Mouse (Mus musculus) T-helper 17 cell (primary cell): Measurements from ENCODE around the gene Rpl26.
"Not testable (repeated sequence)": the region's sequence is repeated elsewhere in the genome, so short reads cannot be mapped to it uniquely, and the experiment has no call there.

Source experiments
- in situ Hi-C, 2 experiments: fragments of 300-600 bp; cut with MboI, MseI; formaldehyde crosslinking; loops; 1 replicate in 1 of 2; 2 replicates in 1 of 2; pipeline ENCODE4 v1.15.1; 2025; ENCODE audit warnings: high pct_unique_total_duplicates in 2 of 2

Rpl26 gene

DNA sequence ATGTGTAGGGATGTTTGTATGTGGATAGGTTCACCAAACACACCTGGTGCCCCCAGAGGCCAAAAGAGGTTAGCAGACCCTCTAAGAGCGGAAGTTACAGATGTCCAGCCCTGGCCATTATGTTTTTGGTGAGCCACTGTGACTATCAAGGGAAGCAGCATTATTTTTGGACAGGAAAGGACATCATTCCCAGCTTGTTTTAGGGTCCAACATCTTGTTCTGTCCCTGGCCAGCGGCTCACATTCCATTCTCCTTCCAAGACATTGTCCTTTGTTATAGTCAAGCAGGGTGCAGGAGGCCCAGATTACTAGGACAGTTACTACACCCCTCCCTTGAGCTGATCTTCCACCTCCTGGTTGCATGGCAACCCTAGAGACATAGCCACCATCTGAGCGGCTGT is 5.9 kb downstream of the Rpl26 start:
- in situ Hi-C loops, result loop anchor here (5.0 to 10.0 kb wide), 2 partner anchors 65 to 188 kb away; partner anchors contain the start of gene Per1 (in 1 of the 2)

DNA sequence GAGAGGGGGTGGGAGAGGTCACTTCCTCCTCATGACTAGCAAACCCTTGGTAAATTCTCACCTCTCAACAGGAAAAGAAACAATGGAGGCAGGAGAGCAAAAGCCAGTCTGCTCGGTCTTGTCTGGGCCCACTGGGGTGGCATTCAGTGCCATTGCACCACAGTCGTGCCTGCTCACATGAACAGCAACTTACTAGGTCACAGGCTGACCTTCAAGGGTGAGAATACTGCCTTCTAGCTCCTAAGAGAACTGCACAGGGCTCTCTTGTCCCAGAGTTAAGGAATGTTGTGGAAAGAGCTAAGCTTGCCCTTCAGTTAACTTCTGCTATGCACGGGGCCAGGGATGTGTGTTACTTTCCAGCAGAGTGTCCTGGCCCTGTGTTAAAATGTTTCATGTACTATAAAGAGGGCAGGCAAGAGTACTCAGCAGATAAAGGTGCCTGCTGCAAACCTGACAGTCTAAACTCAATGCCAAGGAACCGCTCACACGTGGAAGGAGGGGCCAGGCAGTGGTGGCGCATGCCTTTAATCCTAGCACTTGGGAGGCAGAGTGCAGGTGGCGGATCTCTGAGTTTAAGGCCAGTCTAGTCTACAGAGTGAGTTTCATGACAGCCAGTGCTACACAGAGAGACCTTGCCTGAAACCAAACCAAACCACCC is 7.6 kb downstream of the Rpl26 start:
- in situ Hi-C loops, result loop anchor here (5.0 to 10.0 kb wide), 2 partner anchors 63 to 186 kb away; partner anchors contain the start of gene Per1 (in 1 of the 2)

DNA sequence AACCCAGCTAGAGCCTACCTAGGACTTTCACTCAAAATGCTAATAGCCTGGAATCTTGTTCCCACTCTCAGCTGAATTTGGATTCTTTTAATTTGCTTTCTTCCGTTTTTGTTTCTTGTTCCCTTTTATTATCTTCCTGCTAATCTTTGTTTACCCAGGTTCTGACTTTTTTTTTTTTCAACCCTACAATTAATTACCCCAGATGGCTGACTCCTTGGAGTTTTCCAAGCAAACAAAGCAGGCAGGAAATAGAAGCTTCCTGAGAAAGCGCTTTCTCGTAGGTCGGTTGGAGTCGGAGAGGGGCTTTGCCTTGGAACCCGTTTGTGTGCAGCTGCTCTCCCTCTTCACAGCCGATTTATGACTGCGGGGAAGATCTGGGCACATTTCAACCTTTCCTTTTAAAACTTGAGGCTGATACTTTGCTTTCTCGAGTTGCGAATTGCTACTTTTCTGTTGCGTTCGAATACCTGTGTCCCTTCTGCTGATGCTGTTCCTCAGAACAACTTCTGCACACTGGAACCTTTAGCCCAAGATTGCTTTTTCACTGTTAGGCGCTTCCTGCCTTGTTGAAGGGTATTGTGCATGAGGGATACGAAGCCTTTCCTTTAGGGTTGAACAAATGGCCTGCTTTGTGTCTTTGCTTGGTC is 10.3 kb downstream of the Rpl26 start:
- in situ Hi-C loops, result no loop called here

DNA sequence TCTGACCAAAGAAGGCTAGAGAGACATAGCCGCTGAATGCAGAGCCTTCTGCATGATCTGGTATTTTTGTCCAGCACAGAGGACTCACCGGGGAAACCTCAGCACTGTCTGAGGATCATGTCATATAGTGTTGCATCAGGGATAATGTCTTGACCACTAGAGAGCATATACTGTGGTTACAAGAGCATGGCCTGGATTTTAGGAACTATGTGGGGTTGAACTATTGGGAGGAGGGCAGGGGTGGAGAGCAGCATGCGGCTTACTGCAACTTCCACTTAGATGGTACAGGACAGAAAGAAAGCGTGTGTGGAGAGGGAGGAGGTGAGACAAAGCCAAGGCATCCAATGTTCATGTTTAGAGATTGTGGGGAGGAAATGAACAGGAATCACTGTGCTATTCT is 13.2 kb downstream of the Rpl26 start:
- in situ Hi-C loops, result no loop called here

DNA sequence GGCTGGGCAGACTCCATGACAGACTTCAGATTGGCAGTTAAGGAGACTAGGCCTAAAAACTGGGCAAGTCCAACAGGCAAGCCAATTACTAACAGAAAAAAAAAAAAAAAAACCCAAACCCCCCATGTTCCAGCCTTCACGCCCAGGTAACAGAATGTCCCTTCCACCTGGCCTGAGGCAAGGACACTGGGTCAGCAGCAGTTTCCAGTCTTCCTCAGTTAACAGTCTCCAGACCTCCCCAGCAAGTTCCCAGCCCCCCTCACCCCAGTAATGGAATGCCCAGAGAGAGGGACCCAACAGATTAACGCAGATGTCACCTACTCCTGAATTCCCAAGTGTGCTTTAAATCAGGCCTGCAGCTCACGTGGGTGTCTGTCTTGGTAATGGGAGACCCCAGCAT is 21.8 kb downstream of the Rpl26 start:
- in situ Hi-C loops, result no loop called here

DNA sequence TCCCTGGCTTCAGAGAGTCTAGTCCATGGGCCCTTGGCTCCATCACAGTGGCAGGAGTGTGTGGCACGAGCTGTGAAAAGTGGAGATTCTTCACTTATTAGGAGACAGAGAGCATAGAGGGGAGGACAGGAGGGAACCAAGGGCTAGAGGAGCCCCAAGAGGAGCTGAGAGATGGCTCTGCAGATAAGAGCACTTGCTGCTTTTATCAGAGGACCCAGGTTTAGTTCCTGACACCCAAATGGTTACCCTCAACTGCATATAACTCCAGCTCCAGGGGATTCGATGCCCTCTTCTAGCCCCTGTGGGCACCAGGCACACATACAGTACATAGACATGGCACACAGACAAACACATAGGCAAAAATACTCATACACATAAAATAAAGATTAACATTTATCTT is 23.4 kb downstream of the Rpl26 start:
- in situ Hi-C loops, result no loop called here

DNA sequence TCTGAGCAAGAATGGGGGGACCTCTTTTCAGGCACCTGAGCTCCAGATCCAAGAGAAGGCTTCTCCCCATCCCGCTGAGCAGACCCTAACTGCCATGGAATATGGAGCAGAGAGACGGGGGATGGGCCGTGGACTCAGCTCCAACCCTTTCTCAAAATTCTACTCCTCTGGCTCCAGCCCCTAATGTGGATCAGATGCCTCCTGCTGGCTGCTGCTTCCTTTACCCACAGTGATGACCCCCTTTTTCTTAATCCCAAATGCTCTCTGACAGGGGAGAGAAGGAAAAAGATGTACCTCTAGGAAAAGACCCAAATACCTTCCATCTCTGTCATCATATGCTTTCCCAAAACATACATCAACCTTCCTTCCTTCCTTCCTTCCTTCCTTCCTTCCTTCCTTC is 25.6 kb downstream of the Rpl26 start, which contains the start of gene Odf4:
Gene Odf4, minus strand, starts transcription at position 101 of the 400 bp plus-strand sequence.
- in situ Hi-C loops, result no loop called here

DNA sequence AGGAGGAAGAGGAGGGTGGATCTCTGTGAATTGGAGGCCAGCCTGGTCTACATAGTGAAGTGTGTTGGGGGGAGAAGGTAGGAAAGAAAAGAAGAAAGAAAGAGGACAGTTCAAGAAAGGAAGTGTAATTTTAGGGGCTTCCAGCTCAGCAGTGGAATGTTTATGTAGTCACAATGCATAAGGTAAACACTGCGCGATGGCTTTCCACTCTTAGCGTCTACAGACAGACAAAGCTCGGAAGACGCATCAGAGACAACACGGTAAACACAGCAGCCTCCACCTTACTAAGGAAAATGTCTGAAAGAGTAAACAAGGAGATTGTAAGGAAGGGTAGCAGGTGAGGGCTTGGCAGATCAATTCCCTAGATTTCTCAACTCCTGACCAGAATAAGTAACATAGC is 28.6 kb downstream of the Rpl26 start:
- in situ Hi-C loops, result no loop called here

DNA sequence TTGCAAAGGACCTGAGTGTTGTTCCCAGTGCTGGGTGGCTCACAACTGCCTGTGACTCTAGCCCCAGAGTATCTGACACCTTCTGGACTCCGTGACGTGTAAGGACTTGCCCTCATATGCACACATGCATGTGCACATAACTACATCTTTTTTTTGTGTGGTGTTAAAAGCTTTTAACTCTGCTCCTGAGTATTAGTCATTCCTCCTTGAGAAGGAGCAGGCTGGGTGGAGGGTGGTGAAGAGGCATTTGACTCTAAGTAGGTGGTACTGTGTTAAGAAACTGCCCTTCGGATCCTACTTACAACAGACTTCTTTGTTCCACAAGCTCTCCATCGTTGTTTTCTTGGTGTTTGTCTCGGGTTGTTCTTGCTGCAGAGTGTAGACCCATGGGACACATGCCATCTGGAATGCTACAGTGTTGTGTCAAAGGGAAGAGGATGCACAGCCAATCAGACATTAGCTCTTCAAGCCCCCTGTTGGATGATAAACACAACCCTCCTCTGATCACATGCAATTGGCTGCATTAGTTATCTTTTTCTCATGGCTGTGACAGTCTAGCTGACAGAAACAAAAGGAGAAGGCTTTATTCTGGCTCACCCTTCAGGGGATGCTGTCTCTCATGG is 32.6 kb downstream of the Rpl26 start:
- in situ Hi-C loops, result no loop called here

DNA sequence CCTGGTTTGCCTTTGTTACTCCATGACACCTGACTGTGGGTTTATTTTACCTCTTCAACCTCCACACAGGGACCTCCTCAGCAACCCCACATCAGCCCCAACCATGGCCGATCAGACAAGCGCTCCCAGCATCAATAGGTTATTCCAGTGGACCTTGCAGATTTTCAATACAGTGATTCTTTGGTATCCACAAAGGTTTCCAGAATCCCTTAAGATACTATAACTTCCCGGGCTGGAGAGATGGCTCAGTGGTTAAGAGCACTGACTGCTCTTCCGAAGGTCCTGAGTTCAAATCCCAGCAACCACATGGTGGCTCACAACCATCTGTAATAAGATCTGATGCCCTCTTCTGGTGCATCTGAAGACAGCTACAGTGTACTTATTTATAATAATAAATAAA is 35.6 kb downstream of the Rpl26 start:
- in situ Hi-C loops, result not testable (repeated sequence)

DNA sequence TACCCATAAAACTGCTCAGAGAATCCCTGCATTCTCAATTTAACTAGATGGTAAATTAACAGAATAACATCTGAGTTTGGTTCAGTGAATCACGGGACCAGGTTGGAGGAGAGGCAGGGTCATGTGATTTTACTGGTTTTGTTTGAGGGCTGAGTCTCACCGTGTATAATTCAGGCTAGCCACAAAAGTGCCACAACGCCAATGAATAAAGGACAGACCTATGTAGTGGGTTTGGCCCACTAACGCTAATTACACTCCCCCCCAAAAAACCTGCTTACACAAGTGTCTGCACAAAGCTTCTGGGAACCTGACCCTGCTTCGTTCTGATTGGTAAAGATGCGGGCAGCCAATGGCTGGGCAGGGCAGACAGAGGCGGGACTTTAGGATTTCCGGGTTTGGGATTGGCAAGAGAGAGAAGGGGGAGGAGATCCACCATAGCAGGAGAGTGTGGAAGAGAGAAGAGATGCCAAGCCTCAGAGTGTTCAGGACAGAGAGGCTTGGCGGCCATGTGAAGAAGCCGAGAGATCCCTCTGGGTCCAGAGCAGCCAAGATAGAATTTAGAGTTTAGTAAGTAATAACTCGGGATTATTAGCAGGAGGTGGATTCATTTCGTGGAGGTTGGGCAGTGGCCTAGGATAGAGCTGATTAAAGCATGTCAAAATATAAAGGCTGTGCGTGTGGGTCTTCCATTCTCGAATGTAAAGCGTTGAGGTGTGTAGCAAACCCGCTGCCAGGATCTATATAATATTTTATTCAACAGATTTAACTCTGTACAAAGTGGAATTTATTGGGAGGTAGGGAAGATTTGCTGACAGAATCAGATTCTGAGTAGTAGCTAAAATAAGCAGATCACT is 38.3 kb downstream of the Rpl26 start:
- in situ Hi-C loops, result loop anchor here in 1 of 2 experiments (10.0 kb wide), 1 partner anchor 1275 kb away; no protein-coding TSS in a partner anchor

DNA sequence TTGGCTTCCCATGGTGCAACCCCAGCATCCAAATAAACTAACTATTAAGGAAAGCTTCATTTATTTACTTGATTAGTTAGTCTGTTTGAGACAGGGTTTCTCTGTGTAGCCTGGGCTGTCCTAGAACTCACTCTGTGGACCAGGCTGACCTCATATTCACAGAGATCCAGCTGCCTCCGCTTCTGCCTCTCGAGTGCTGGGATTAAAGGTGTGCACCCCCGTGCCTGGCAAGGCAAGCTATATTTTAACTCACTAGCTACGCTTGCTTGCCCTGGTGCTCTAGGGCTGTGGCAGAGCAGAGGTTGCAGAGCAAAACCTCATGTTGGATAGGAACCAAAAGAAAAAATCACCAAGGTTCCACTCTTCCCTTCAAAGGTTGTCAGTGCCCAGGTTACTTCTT is 39.1 kb downstream of the Rpl26 start:
- in situ Hi-C loops, result loop anchor here in 1 of 2 experiments (10.0 kb wide), 1 partner anchor 1276 kb away; no protein-coding TSS in a partner anchor

DNA sequence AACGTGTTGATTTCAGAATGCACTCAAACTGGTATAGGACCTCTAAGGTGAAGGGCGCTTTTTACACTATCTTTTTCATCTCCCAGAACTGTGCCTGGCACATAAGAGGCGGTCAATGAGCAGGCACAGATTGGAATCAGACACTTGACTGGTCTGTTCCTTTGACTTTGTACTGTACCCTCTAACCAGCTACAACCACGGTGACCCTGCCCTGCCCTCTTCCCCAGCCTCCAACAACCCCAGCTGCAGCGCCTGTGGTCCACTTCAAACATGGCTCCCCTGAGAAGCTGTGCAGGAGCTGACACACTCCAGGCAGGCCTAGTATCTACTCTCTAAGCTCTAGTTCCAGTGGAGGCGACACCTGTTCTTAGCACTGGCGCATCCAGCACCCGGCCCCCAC is 41.3 kb downstream of the Rpl26 start:
- in situ Hi-C loops, result loop anchor here in 1 of 2 experiments (10.0 kb wide), 1 partner anchor 1278 kb away; no protein-coding TSS in a partner anchor

DNA sequence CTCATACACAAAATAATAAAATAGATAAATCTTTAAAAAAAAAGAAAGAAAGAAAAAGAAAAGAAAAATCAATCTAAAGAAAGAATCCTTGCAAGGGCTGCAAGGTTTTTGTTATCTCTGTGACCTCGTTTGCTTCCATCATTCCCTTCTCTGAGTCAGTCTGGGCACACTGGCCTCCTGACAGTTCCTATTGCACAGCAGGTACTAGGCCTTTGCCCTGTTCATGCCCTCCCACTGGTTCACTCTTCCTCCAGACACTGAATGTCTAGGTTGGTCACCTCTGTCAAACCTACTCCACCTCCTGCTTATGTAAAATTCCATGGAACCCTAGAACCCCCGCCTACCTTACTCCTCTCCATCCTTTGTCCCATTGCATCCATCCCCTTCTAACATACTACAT is 43.9 kb downstream of the Rpl26 start:
- in situ Hi-C loops, result loop anchor here in 1 of 2 experiments (10.0 kb wide), 1 partner anchor 1280 kb away; no protein-coding TSS in a partner anchor

DNA sequence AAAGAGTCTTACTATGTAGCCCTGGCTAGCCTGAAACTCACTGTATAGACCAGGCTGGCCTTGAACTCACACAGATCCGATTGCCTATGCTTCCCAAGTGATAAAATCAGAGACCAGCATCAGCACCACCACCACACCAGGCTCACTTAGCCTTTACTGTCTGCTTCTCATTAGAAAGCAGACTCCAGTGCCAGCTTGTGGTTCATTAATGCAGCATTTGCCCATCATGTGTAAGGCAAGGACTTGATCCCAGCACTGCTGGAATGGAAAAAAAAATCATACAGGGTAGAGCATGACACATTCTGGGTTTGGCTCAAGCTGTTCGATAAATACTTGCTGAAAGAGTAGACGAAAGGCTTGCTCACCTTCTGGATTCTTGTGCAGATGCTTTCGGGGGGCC is 44.6 kb downstream of the Rpl26 start:
- in situ Hi-C loops, result loop anchor here in 1 of 2 experiments (10.0 kb wide), 1 partner anchor 1281 kb away; no protein-coding TSS in a partner anchor

DNA sequence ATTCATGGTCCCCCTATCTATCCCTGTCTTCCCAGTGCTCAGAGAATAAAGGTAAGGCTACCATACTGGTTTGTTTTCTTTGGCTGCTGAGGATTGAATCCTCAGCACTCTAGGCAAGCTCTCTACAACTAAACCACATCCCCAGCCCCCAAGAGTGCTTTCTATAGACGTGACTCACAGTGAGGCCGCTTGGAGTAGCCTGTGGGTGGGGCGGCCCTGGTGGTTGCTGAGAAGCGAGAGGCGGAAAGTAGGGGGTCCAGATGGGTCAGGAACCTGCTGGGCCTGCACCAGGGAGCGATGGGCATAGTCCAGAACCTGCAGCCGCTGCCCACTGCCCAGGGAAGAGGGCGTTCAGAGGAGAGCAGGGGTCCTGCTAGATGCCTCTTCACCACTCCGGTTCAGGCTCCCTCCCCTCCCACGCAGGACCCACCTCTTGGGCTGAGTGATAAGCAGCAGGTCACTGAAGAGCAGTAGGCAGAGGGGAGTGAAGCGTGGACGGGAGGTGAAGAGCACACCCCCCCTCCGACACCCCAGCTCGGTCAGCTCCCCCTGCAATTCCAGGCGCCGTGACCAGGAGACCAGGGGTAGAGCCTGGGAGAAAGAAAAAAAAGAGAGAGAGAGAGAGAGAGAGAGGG is 45.5 kb downstream of the Rpl26 start:
- in situ Hi-C loops, result loop anchor here in 1 of 2 experiments (10.0 kb wide), 1 partner anchor 1282 kb away; no protein-coding TSS in a partner anchor

DNA sequence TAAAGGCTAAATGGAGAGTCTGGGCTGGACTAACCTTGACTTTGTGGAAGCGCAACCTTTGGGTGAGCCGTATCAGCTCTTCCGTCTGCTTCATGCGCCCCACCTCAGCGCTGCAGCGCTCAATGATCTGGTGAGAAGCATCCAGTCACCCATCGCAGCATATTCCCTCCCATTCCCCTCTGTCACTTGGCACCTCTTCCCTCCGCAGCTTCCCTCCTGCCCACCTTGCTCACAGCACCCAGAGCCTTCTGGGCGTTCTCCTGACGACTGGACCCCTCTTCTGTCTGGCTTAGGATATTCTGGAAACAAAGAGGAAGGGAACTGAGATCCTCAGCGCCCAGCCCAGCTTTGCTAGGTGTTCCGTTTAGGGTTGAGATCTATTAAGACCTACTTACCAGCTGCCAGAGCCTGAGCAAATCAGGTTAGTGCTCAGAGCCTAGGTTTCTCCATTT is 46.2 kb downstream of the Rpl26 start:
- in situ Hi-C loops, result loop anchor here in 1 of 2 experiments (10.0 kb wide), 1 partner anchor 1283 kb away; no protein-coding TSS in a partner anchor

DNA sequence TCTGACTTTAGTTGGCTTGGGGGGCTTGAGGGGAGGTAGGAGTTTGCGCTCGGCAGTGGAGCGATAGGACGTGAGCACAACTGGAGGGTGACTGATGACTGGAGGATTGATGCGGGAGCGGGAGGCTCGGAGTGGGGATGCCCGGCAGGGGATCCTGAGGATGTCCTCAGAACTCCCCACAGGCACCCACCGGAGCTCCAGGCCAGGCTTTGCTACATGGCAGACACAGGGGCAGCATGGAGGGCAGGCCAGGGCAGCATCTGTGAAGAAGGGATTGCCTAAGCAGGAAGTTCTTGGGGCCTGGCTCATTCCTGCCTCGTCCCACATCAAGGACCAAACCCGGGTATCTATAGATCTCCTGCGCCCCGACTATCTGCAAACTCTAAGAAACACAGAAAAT is 52.5 kb downstream of the Rpl26 start:
- in situ Hi-C loops, result no loop called here

DNA sequence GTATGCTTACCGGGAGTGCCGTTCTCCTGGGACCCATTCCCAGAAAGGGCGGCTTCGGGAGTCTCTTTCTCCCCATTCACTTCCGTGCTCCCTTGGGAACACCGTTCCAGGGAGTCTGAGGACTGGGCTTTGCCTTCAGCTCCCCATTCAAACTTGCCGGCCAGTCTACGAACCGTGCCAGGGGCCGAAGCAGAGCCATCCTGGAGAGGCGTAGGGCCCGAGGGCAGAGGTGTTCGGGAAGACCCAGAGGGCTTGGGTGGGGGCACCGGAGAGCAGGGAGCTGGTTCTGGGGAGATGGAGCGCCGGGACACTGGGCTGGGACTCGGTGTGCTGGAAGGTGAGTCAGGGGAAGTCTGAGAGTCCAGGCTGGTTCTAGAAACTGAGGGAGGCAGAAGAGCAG is 53.0 kb downstream of the Rpl26 start:
- in situ Hi-C loops, result no loop called here

DNA sequence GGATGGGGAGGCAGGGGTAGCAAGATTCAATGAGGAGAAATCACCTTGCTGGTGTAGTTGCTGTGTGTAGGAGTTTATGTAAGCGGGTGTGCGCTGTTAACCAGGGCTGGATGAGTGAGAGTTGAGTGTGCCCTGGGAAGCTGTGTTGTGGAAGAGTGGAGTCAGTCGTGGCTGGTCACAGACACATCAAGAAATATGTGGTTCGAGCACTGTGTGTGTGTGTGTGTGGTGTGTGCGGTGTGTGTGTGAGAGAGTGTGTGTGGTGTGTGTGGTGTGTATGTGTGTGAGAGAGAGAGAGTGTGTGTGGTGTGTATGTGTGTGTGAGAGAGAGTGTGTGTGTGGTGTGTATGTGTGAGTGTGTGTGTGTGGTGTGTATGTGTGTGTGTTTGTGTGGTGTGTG is 54.1 kb downstream of the Rpl26 start:
- in situ Hi-C loops, result no loop called here

DNA sequence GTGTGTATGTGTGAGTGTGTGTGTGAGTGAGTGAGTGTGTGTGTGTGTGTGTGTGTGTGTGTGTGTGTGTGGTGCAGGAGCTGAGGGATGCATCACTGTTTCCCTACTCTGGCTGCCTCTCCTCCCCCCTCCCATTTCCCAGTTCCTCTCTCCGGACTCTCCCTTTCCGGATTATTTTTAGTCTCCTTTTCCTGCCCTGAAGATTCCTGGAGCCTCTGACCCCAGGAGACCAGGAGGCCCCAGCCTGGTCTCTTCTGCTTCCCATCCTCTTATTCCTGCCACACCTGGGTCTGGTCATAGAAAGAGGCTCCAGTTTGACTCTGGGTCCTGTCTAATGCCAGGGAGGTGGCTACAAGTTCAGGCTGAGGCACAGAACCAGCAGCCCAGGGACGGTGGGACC is 54.7 kb downstream of the Rpl26 start:
- in situ Hi-C loops, result no loop called here
